Mouse (Mus musculus): Measurements from ENCODE around the gene Efcab3.

- TF ChIP-seq CTCF (IDR thresholded peaks at IDR 0.05), result no peak
- TF ChIP-seq POLR2A (IDR thresholded peaks at IDR 0.05; ENCODE audit: insufficient read depth, low read depth, low read length), result no peak
Observed at GRCm38 (mm10) chr11:105149353-105149752, 86.0 kb downstream of the Efcab3 start.

All from heart, adult 2 months (tissue).